Mouse (Mus musculus) left cerebral cortex, adult 18-20 months (tissue): ENCODE measurements at regions not wholly inside any gene's neighbourhood (a gene's known extent, or its start where the extent isn't known, plus 50 kb on each side); places are given as distances from the start of the nearest gene placed in this dataset.
"Not testable (repeated sequence)": the region's sequence is repeated elsewhere in the genome, so short reads cannot be mapped to it uniquely, and the experiment has no call there.

Experiments
- DNase-seq, 2 experiments: peaks; one replicate each; pipeline ENCODE4 v3.0.0; 2021 to 2022; ENCODE audit warnings: low spot score in 2 of 2, mixed read lengths in 1 of 2

- not testable (repeated sequence) for DNase-seq
Measured at GRCm38 (mm10) chr12:22745556-22745955, 1034.5 kb downstream of the Gm10330 start.

- DNase-seq: peak in 1 of 2 experiments; percentile 0
Measured at GRCm38 (mm10) chr12:22745067-22745466, 1035.0 kb downstream of the Gm10330 start.
